Mouse (Mus musculus) limb, embryonic 11.5 days (tissue): ENCODE results near the gene Elovl5. TPM values are rescaled to one million over a fixed set of nuclear protein-coding genes. Genes with fewer than 3 reads are reported as not detected.

Experiments used
- ATAC-seq: fragments of 200-750 bp; cut with Nextera tagmentation; 2 replicates; pipeline ENCODE4 v1.8.0; 2017; ENCODE audit warnings: low read depth; ENCODE audit not compliant: insufficient number of reproducible peaks, low FRiP score, low TSS enrichment
- DNase-seq: peaks from one replicate; pipeline ENCODE4 v3.0.0-alpha.2; 2015; ENCODE audit warnings: low spot score
- H3K27ac ChIP-seq: fragments of 300-500 bp; sonication (generic); replicated peaks from 2 replicates; pipeline ENCODE4 v1.5.1; 2014; ENCODE audit warnings: low read depth, mild to moderate bottlenecking, low read length
- H3K27me3 ChIP-seq: fragments of 300-500 bp; sonication (generic); 2 replicates; pipeline ENCODE4 v1.6.1; 2014; ENCODE audit warnings: mild to moderate bottlenecking, low read length, mixed read lengths; ENCODE audit not compliant: control insufficient read depth, insufficient read depth
- H3K36me3 ChIP-seq: fragments of 300-500 bp; sonication (generic); 2 replicates; pipeline ENCODE4 v1.6.1; 2014; ENCODE audit warnings: mild to moderate bottlenecking, low read length, moderate library complexity, mixed read lengths; ENCODE audit not compliant: control insufficient read depth, insufficient read depth
- H3K4me1 ChIP-seq: fragments of 300-500 bp; sonication (generic); 2 replicates; pipeline ENCODE4 v1.6.1; 2014; ENCODE audit warnings: low read length, mixed read lengths; ENCODE audit not compliant: control insufficient read depth, insufficient read depth
- H3K4me2 ChIP-seq: fragments of 300-500 bp; sonication (generic); 2 replicates; pipeline ENCODE4 v1.6.1; 2014; ENCODE audit warnings: low read depth, mild to moderate bottlenecking, moderate library complexity; ENCODE audit not compliant: severe bottlenecking
- H3K4me3 ChIP-seq: fragments of 300-500 bp; sonication (generic); 2 replicates; pipeline ENCODE4 v1.5.1; 2014; ENCODE audit warnings: low read depth, low read length
- H3K9ac ChIP-seq: fragments of 300-500 bp; sonication (generic); 2 replicates; pipeline ENCODE4 v1.6.1; 2014; ENCODE audit warnings: mild to moderate bottlenecking, low read length
- H3K9me3 ChIP-seq: fragments of 300-500 bp; sonication (generic); 2 replicates; pipeline ENCODE4 v1.6.1; 2016; ENCODE audit warnings: low read length; ENCODE audit not compliant: control insufficient read depth
- WGBS: fragments of 180-500 bp; shearing (Covaris S2); extraction: QIAGEN DNeasy Blood & Tissue Kit; methylation state at CpG from one replicate; pipeline ENCODE4 v1.1.7; 2014; 5-methylcytosine and 5-hydroxymethylcytosine counted together
- polyA plus RNA-seq: library from polyadenylated mRNA; unstranded; fragments of >200 nt; fragmentation: Nextera tagmentation; extraction: Ambion mirVana; gene quantifications from 2 replicates; pipeline ENCODE4 v1.2.1, GENCODE M21; 2014

The Elovl5 gene
- polyA plus RNA-seq, 1 experiment from 2014 or later, result 90.8 TPM

GRCm38 (mm10) chr9:77924199-77924598, 7.0 kb downstream of the Elovl5 start:
- no peak for DNase-seq
- no peaks in the 10 kb centered on the region for H3K9me3 ChIP-seq
- H3K27me3 ChIP-seq, result no peaks in the 10 kb centered on the region
- H3K4me1 ChIP-seq, result 0 out of 2 replicates have a peak, but pooled peaks cover 5% of the 10 kb centered on the region
- H3K27ac ChIP-seq, result no peak overlapping the region
- 79% methylated on average over 11 of the region's 11 CpGs for WGBS
- H3K4me3 ChIP-seq, result no peak overlapping the region
- H3K4me2 ChIP-seq, result no peak overlapping the region
- no peak overlapping the region for H3K9ac ChIP-seq
- no peaks in the 10 kb centered on the region for H3K36me3 ChIP-seq
- ATAC-seq, result no peak

- no peaks in the 10 kb centered on the region for H3K36me3 ChIP-seq
- DNase-seq (no peak), ATAC-seq (no peak)
- no peaks in the 10 kb centered on the region for H3K27me3 ChIP-seq
- WGBS, result 89% methylated on average over 8 of the region's 8 CpGs
- H3K27ac ChIP-seq, result no peak overlapping the region
- no peak overlapping the region for H3K9ac ChIP-seq
- H3K4me3 ChIP-seq, result no peak overlapping the region
- no peak overlapping the region for H3K4me2 ChIP-seq
- H3K4me1 ChIP-seq, result peaks cover 7% of the 10 kb centered on the region; the same call in 1 of the 2 replicates
- H3K9me3 ChIP-seq, result no peaks in the 10 kb centered on the region
These were observed 9.0 kb downstream of the Elovl5 start for GRCm38 (mm10) chr9:77926151-77926550.

- Histone ChIP-seq H3K36me3 (no peaks in the 10 kb centered on the region), H3K9me3 (no peaks in the 10 kb centered on the region), H3K4me3 (no peak overlapping the region), H3K4me1 (peaks cover 7% of the 10 kb centered on the region; the same call in 1 of the 2 replicates), H3K27ac (no peak overlapping the region), H3K27me3 (no peaks in the 10 kb centered on the region), H3K4me2 (no peak overlapping the region), H3K9ac (no peak overlapping the region)
- 95% methylated on average over 5 of the region's 5 CpGs for WGBS
- DNase-seq (no peak), ATAC-seq (no peak)
These were observed 9.7 kb downstream of the Elovl5 start for GRCm38 (mm10) chr9:77926911-77927310.

- Histone ChIP-seq H3K27ac (no peak overlapping the region), H3K4me1 (peaks cover 7% of the 10 kb centered on the region; the same call in 1 of the 2 replicates), H3K4me3 (no peak overlapping the region)
These were observed 10.3 kb downstream of the Elovl5 start for GRCm38 (mm10) chr9:77927431-77927830.

GRCm38 (mm10) chr9:77928769-77929168, 11.6 kb downstream of the Elovl5 start:
- ATAC-seq, result no peak
- no peaks in the 10 kb centered on the region for H3K9me3 ChIP-seq
- 75% methylated on average over 4 of the region's 4 CpGs for WGBS
- peaks cover 7% of the 10 kb centered on the region; the same call in 1 of the 2 replicates for H3K4me1 ChIP-seq
- no peak for DNase-seq
- no peak overlapping the region for H3K4me3 ChIP-seq
- H3K27me3 ChIP-seq, result no peaks in the 10 kb centered on the region
- no peak overlapping the region for H3K9ac ChIP-seq
- no peaks in the 10 kb centered on the region for H3K36me3 ChIP-seq
- no peak overlapping the region for H3K4me2 ChIP-seq
- H3K27ac ChIP-seq, result no peak overlapping the region

More at GRCm38 (mm10) chr9:77927431-77927830, 10.3 kb downstream of the Elovl5 start:
- H3K27me3 ChIP-seq, result no peaks in the 10 kb centered on the region
- no peak for ATAC-seq
- H3K4me2 ChIP-seq, result no peak overlapping the region
- H3K9me3 ChIP-seq, result no peaks in the 10 kb centered on the region
- no peak for DNase-seq
- H3K9ac ChIP-seq, result no peak overlapping the region
- H3K36me3 ChIP-seq, result no peaks in the 10 kb centered on the region
- 62% methylated on average over 6 of the region's 6 CpGs for WGBS

GRCm38 (mm10) chr9:77929296-77929695, 12.1 kb downstream of the Elovl5 start:
- H3K4me3 ChIP-seq, result no peak overlapping the region
- H3K9me3 ChIP-seq, result no peaks in the 10 kb centered on the region
- peaks cover 3% of the 10 kb centered on the region; the same call in 1 of the 2 replicates for H3K4me1 ChIP-seq
- H3K4me2 ChIP-seq, result no peak overlapping the region
- ATAC-seq, result no peak
- H3K9ac ChIP-seq, result no peak overlapping the region
- no peak for DNase-seq
- H3K27me3 ChIP-seq, result no peaks in the 10 kb centered on the region
- H3K27ac ChIP-seq, result no peak overlapping the region
- 79% methylated on average over 5 of the region's 5 CpGs for WGBS
- no peaks in the 10 kb centered on the region for H3K36me3 ChIP-seq

GRCm38 (mm10) chr9:77930036-77930859, 13.1 kb downstream of the Elovl5 start:
- Histone ChIP-seq H3K4me1 (peaks cover 2% of the 10 kb centered on the region; the same call in 1 of the 2 replicates), H3K36me3 (no peaks in the 10 kb centered on the region), H3K9me3 (no peaks in the 10 kb centered on the region), H3K27me3 (no peaks in the 10 kb centered on the region), H3K4me2 (no peak overlapping the region), H3K4me3 (no peak overlapping the region), H3K27ac (no peak overlapping the region), H3K9ac (no peak overlapping the region)
- DNase-seq (no peak), ATAC-seq (no peak)
- WGBS, result 79% methylated on average over 10 of the region's 10 CpGs

GRCm38 (mm10) chr9:77930860-77931184, 13.7 kb downstream of the Elovl5 start:
- Histone ChIP-seq H3K4me3 (no peak overlapping the region), H3K27me3 (no peaks in the 10 kb centered on the region), H3K9ac (no peak overlapping the region), H3K9me3 (no peaks in the 10 kb centered on the region), H3K4me1 (peaks cover 2% of the 10 kb centered on the region; the same call in 1 of the 2 replicates), H3K27ac (no peak overlapping the region), H3K4me2 (no peak overlapping the region), H3K36me3 (no peaks in the 10 kb centered on the region)
- DNase-seq, result no peak
- 67% methylated on average over 4 of the region's 4 CpGs for WGBS
- no peak for ATAC-seq
